Mouse (Mus musculus) intestine, embryonic 14.5 days (tissue): ENCODE measurements around the gene Cetn3. TPM values are rescaled to one million over a fixed set of nuclear protein-coding genes. Genes with fewer than 3 reads are reported as not detected.

Experiments used
- ATAC-seq: fragments of 200-750 bp; cut with Nextera tagmentation; replicated peaks from 2 replicates; pipeline ENCODE4 v1.8.0; 2017; ENCODE audit warnings: low read depth, moderate number of reproducible peaks, moderate TSS enrichment, moderate library complexity; ENCODE audit not compliant: low FRiP score, low TSS enrichment
- DNase-seq: peaks from one replicate; pipeline ENCODE4 v3.0.0-alpha.2; 2018; ENCODE audit warnings: low spot score
- H3K27ac ChIP-seq: fragments of 300-500 bp; sonication (generic); 2 replicates; pipeline ENCODE4 v1.5.1; 2014; ENCODE audit warnings: low read depth, mild to moderate bottlenecking, control low read depth
- H3K27me3 ChIP-seq: fragments of 300-500 bp; sonication (generic); replicated peaks from 2 replicates; pipeline ENCODE4 v1.6.1; 2014; ENCODE audit warnings: low read length, control low read depth; ENCODE audit not compliant: control insufficient read depth, insufficient read depth
- H3K36me3 ChIP-seq: fragments of 300-500 bp; sonication (generic); 2 replicates; pipeline ENCODE4 v1.6.1; 2014; ENCODE audit warnings: low read length, control low read depth; ENCODE audit not compliant: control insufficient read depth, insufficient read depth
- H3K4me1 ChIP-seq: fragments of 300-500 bp; sonication (generic); replicated peaks from 2 replicates; pipeline ENCODE4 v1.6.1; 2014; ENCODE audit warnings: low read length, control low read depth, mixed read lengths; ENCODE audit not compliant: control insufficient read depth, insufficient read depth
- H3K4me2 ChIP-seq: fragments of 300-500 bp; sonication (generic); 2 replicates; pipeline ENCODE4 v1.6.1; 2014; ENCODE audit warnings: low read length
- H3K4me3 ChIP-seq: fragments of 300-500 bp; sonication (generic); 2 replicates; pipeline ENCODE4 v1.5.1; 2014; ENCODE audit warnings: low read depth, low read length, control low read depth, mixed read lengths
- H3K9ac ChIP-seq: fragments of 300-500 bp; sonication (generic); 2 replicates; pipeline ENCODE4 v1.6.1; 2014; ENCODE audit warnings: mild to moderate bottlenecking, low read length
- H3K9me3 ChIP-seq: fragments of 300-500 bp; sonication (generic); 2 replicates; pipeline ENCODE4 v1.6.1; 2016; ENCODE audit warnings: low read length, control low read depth; ENCODE audit not compliant: control insufficient read depth
- WGBS: fragments of 180-500 bp; shearing (Covaris S2); extraction: QIAGEN DNeasy Blood & Tissue Kit; methylation state at CpG from one replicate; pipeline ENCODE4 v1.1.7; 2014; 5-methylcytosine and 5-hydroxymethylcytosine counted together
- polyA plus RNA-seq: library from polyadenylated mRNA; unstranded; fragments of >200 nt; fragmentation: Nextera tagmentation; extraction: Ambion mirVana; gene quantifications from 2 replicates; pipeline ENCODE4 v1.2.1, GENCODE M21; 2014

Gene Cetn3
- 213 and 224 TPM in 2 replicates for polyA plus RNA-seq

GRCm38 (mm10) chr13:81782971-81783404, at the start of gene Cetn3:
Gene Cetn3 (plus strand): TSS chr13:81783077.
- DNase-seq (no peak), ATAC-seq (peak; percentile 92)
- Histone ChIP-seq H3K9me3 (no peaks in the 10 kb centered on the region), H3K4me2 (peak within 1 kb of the TSS; percentile 57), H3K4me1 (peaks cover 6% of the 10 kb centered on the region), H3K27me3 (no peaks in the 10 kb centered on the region), H3K9ac (peak within 1 kb of the TSS; percentile 94), H3K27ac (peak within 1 kb of the TSS; percentile 98), H3K4me3 (peak within 1 kb of the TSS; percentile 72), H3K36me3 (peaks cover 23% of the 10 kb centered on the region)
- under 1% methylated on average over 29 of the region's 29 CpGs for WGBS

GRCm38 (mm10) chr13:81736606-81737005, 46.3 kb upstream of the Cetn3 start:
- Histone ChIP-seq H3K9me3 (no peaks in the 10 kb centered on the region), H3K4me2 (no peak overlapping the region), H3K27ac (no peak overlapping the region), H3K4me3 (no peak overlapping the region), H3K4me1 (no peaks in the 10 kb centered on the region), H3K27me3 (no peaks in the 10 kb centered on the region), H3K36me3 (no peaks in the 10 kb centered on the region), H3K9ac (no peak overlapping the region)
- WGBS: 76% methylated on average over 5 of the region's 5 CpGs
- DNase-seq (no peak), ATAC-seq (no peak)

- DNase-seq (no peak), ATAC-seq (no peak)
- no peaks in the 10 kb centered on the region for H3K9me3 ChIP-seq
- no peak overlapping the region for H3K4me2 ChIP-seq
- no peaks in the 10 kb centered on the region for H3K27me3 ChIP-seq
- no peak overlapping the region for H3K4me3 ChIP-seq
- no peak overlapping the region for H3K9ac ChIP-seq
- no peak overlapping the region for H3K27ac ChIP-seq
- 56% methylated on average over 3 of the region's 3 CpGs for WGBS
- H3K36me3 ChIP-seq: no peaks in the 10 kb centered on the region
- H3K4me1 ChIP-seq: no peaks in the 10 kb centered on the region
Observed at GRCm38 (mm10) chr13:81740898-81741297, 42.0 kb upstream of the Cetn3 start.

GRCm38 (mm10) chr13:81743391-81744091, 39.3 kb upstream of the Cetn3 start:
- Histone ChIP-seq H3K4me2 (no peak overlapping the region), H3K9ac (no peak overlapping the region), H3K27ac (no peak overlapping the region), H3K4me1 (no peaks in the 10 kb centered on the region), H3K9me3 (no peaks in the 10 kb centered on the region), H3K36me3 (no peaks in the 10 kb centered on the region), H3K4me3 (no peak overlapping the region), H3K27me3 (no peaks in the 10 kb centered on the region)
- ATAC-seq (0 out of 2 replicates have a peak, but pooled peaks have one; percentile 23), DNase-seq (no peak)
- WGBS: 51% methylated on average over 10 of the region's 10 CpGs

- Histone ChIP-seq H3K9me3 (no peaks in the 10 kb centered on the region), H3K9ac (no peak overlapping the region), H3K27me3 (no peaks in the 10 kb centered on the region), H3K4me1 (no peaks in the 10 kb centered on the region), H3K36me3 (no peaks in the 10 kb centered on the region), H3K27ac (no peak overlapping the region), H3K4me3 (no peak overlapping the region), H3K4me2 (no peak overlapping the region)
- DNase-seq: no peak
- no peak for ATAC-seq
- WGBS: 42% methylated on average over 2 of the region's 2 CpGs
Observed at GRCm38 (mm10) chr13:81744092-81744396, 38.8 kb upstream of the Cetn3 start.

GRCm38 (mm10) chr13:81754878-81755277, 28.0 kb upstream of the Cetn3 start:
- no peak overlapping the region for H3K4me3 ChIP-seq
- H3K27me3 ChIP-seq: no peaks in the 10 kb centered on the region
- H3K27ac ChIP-seq: no peak overlapping the region
- ATAC-seq (no peak), DNase-seq (no peak)
- H3K4me2 ChIP-seq: no peak overlapping the region
- H3K9ac ChIP-seq: no peak overlapping the region
- H3K9me3 ChIP-seq: no peaks in the 10 kb centered on the region
- H3K36me3 ChIP-seq: no peaks in the 10 kb centered on the region
- H3K4me1 ChIP-seq: no peaks in the 10 kb centered on the region

- WGBS: 100% methylated on average over 1 of the region's 1 CpGs
- Histone ChIP-seq H3K27ac (no peak overlapping the region), H3K4me2 (no peak overlapping the region), H3K4me3 (no peak overlapping the region), H3K36me3 (no peaks in the 10 kb centered on the region), H3K9me3 (no peaks in the 10 kb centered on the region), H3K27me3 (no peaks in the 10 kb centered on the region), H3K4me1 (no peaks in the 10 kb centered on the region), H3K9ac (no peak overlapping the region)
- ATAC-seq: no peak
- DNase-seq: no peak
Observed at GRCm38 (mm10) chr13:81755324-81755723, 27.6 kb upstream of the Cetn3 start.

- no peaks in the 10 kb centered on the region for H3K9me3 ChIP-seq
- no peak for ATAC-seq
- H3K9ac ChIP-seq: no peak overlapping the region
- no peaks in the 10 kb centered on the region for H3K4me1 ChIP-seq
- DNase-seq: no peak
- H3K36me3 ChIP-seq: no peaks in the 10 kb centered on the region
- 84% methylated on average over 5 of the region's 5 CpGs for WGBS
- no peak overlapping the region for H3K4me3 ChIP-seq
- H3K27me3 ChIP-seq: no peaks in the 10 kb centered on the region
- no peak overlapping the region for H3K27ac ChIP-seq
- no peak overlapping the region for H3K4me2 ChIP-seq
Observed at GRCm38 (mm10) chr13:81757058-81757660, 25.7 kb upstream of the Cetn3 start.

- Histone ChIP-seq H3K27ac (no peak overlapping the region), H3K9me3 (no peaks in the 10 kb centered on the region), H3K4me3 (no peak overlapping the region), H3K9ac (no peak overlapping the region), H3K36me3 (no peaks in the 10 kb centered on the region), H3K27me3 (no peaks in the 10 kb centered on the region), H3K4me1 (no peaks in the 10 kb centered on the region), H3K4me2 (no peak overlapping the region)
- ATAC-seq: 0 out of 2 replicates have a peak, but pooled peaks have one; percentile 43
- WGBS: 30% methylated on average over 3 of the region's 3 CpGs
- DNase-seq: peak; percentile 70
Observed at GRCm38 (mm10) chr13:81760379-81760778, 22.5 kb upstream of the Cetn3 start.
